In the genomic region with DNA sequence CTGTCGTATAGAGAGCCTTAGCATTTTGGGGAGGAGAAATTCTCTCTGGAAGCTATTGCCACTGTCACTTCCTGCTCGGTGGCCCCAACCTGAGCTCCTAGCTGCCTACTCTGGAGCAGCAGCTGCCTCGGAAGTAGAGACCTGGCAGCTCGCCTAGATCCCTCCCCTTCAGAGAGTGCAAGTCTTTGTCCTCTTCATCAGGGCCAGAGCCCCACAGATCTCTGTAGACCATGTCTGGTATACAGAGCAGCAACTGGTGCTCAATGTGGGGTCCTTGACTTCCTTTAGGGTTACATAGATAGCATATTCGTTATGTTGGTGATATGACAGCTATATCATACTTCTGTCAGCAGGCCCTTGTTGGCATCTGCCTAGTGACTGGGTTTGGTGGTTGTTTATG, we compare ENCODE assay signal across 18 mouse cellular contexts. TPM values are rescaled to one million over a fixed set of nuclear protein-coding genes. Genes with fewer than 3 reads are reported as not detected.
A peak's percentile ranks its signal among the peaks of the same experiment; 100 is the strongest.
DNase-seq lines count a peak whose midpoint lies in the region; ATAC-seq and TF ChIP-seq lines count a peak whose summit lies in the region.
"Had no signal": no experiment of that assay in that cellular context is flagged by ENCODE, and none has a peak within 500 bp of the region (broad histone marks: within the 10 kb centered on the region; RNA-seq: fewer than 3 reads in every experiment).

No protein-coding gene starts in this region.

- H3K4me1 ChIP-seq in forebrain, postnatal 0 days (ENCODE audit: insufficient read depth): no peaks in the 10 kb centered on the region
- peaks cover 5% of the 10 kb centered on the region; the same call in 1 of the 2 replicates for H3K4me1 ChIP-seq in forebrain, embryonic 10.5 days
- H3K4me1 ChIP-seq in neural tube, embryonic 12.5 days: no peaks in the 10 kb centered on the region
- H3K4me1 ChIP-seq in neural tube, embryonic 15.5 days: no peaks in the 10 kb centered on the region
- H3K4me1 ChIP-seq in cerebellum, adult 2 months (ENCODE audit: control insufficient read depth, insufficient read depth, low read length): peaks cover 31% of the 10 kb centered on the region
- H3K4me1 ChIP-seq: embryonic facial prominence, embryonic 15.5 days; forebrain, embryonic 13.5 days; midbrain, embryonic 15.5 days had no signal

- no peak for TF ChIP-seq POLR2A in cerebellum, adult 2 months (IDR thresholded peaks at IDR 0.05; ENCODE audit: borderline replicate concordance, insufficient read depth, low read length)

- H3K9ac ChIP-seq in forebrain, postnatal 0 days: no peak overlapping the region
- H3K9ac ChIP-seq in neural tube, embryonic 12.5 days: no peak overlapping the region
- no peak overlapping the region for H3K9ac ChIP-seq in neural tube, embryonic 15.5 days (replicated peaks)
- H3K9ac ChIP-seq: embryonic facial prominence, embryonic 15.5 days; forebrain, embryonic 13.5 days; midbrain, embryonic 15.5 days; neural tube, embryonic 13.5 days had no signal

- no peak overlapping the region for H3K4me2 ChIP-seq in forebrain, postnatal 0 days (ENCODE audit: low read depth)
- no peak overlapping the region for H3K4me2 ChIP-seq in neural tube, embryonic 12.5 days (replicated peaks)
- H3K4me2 ChIP-seq in neural tube, embryonic 15.5 days: no peak overlapping the region
- H3K4me2 ChIP-seq: embryonic facial prominence, embryonic 15.5 days; forebrain, embryonic 13.5 days; liver, embryonic 11.5 days; midbrain, embryonic 15.5 days; neural tube, embryonic 13.5 days had no signal

- ATAC-seq in forebrain, postnatal 0 days: peak; percentile 36; the same call in 1 of the 2 replicates
- ATAC-seq in neural tube, embryonic 12.5 days (ENCODE audit: low FRiP score, low read depth): 0 out of 2 replicates have a peak, but pooled peaks have one; percentile 25
- no peak for ATAC-seq in neural tube, embryonic 15.5 days (ENCODE audit: low FRiP score)
- ATAC-seq in megakaryocyte-erythroid progenitor cell, adult 5-6 weeks (replicated peaks; ENCODE audit: low FRiP score, low TSS enrichment, poor library complexity, severe bottlenecking): no peak
- ATAC-seq: forebrain, embryonic 13.5 days; midbrain, embryonic 15.5 days had no signal

- no peaks in the 10 kb centered on the region for H3K36me3 ChIP-seq in forebrain, postnatal 0 days (ENCODE audit: insufficient read depth)
- H3K36me3 ChIP-seq in forebrain, embryonic 10.5 days (replicated peaks): no peaks in the 10 kb centered on the region
- no peaks in the 10 kb centered on the region for H3K36me3 ChIP-seq in neural tube, embryonic 12.5 days
- no peaks in the 10 kb centered on the region for H3K36me3 ChIP-seq in neural tube, embryonic 15.5 days
- H3K36me3 ChIP-seq: embryonic facial prominence, embryonic 15.5 days; midbrain, embryonic 15.5 days; neural tube, embryonic 13.5 days had no signal

- 55% methylated on average over 5 of the region's 5 CpGs for WGBS in forebrain, postnatal 0 days
- WGBS in forebrain, embryonic 10.5 days: 82% methylated on average over 5 of the region's 5 CpGs
- 81% methylated on average over 5 of the region's 5 CpGs for WGBS in neural tube, embryonic 12.5 days
- 59% methylated on average over 5 of the region's 5 CpGs for WGBS in neural tube, embryonic 15.5 days
- 14% methylated on average over 5 of the region's 5 CpGs for WGBS in cerebellum, adult 2 months

- H3K27me3 ChIP-seq in forebrain, postnatal 0 days (ENCODE audit: insufficient read depth, low read length): no peaks in the 10 kb centered on the region
- H3K27me3 ChIP-seq in forebrain, embryonic 10.5 days (ENCODE audit: poor library complexity, severe bottlenecking): no peaks in the 10 kb centered on the region
- no peaks in the 10 kb centered on the region for H3K27me3 ChIP-seq in neural tube, embryonic 12.5 days (replicated peaks)
- no peaks in the 10 kb centered on the region for H3K27me3 ChIP-seq in neural tube, embryonic 15.5 days (replicated peaks)
- H3K27me3 ChIP-seq in cerebellum, adult 2 months (ENCODE audit: control insufficient read depth, insufficient read depth, low read length): no peaks in the 10 kb centered on the region
- H3K27me3 ChIP-seq: embryonic facial prominence, embryonic 15.5 days; forebrain, embryonic 13.5 days; midbrain, embryonic 15.5 days; neural tube, embryonic 13.5 days had no signal

- no peak overlapping the region for H3K4me3 ChIP-seq in forebrain, postnatal 0 days (ENCODE audit: low read depth, low read length)
- H3K4me3 ChIP-seq in forebrain, embryonic 10.5 days: no peak overlapping the region
- no peak overlapping the region for H3K4me3 ChIP-seq in neural tube, embryonic 12.5 days
- H3K4me3 ChIP-seq in neural tube, embryonic 15.5 days (replicated peaks): no peak overlapping the region
- H3K4me3 ChIP-seq in cerebellum, adult 2 months (replicated peaks; ENCODE audit: insufficient read depth, low read depth, low read length): no peak overlapping the region
- H3K4me3 ChIP-seq: embryonic facial prominence, embryonic 15.5 days; forebrain, embryonic 13.5 days; gastrocnemius, adult 2 months; midbrain, embryonic 15.5 days; neural tube, embryonic 13.5 days had no signal

- DNase-seq in forebrain, postnatal 0 days: peak; percentile 9
- DNase-seq in forebrain, embryonic 10.5 days (ENCODE audit: extremely low spot score, low spot score): no peak
- peak; percentile 58 to 60 for DNase-seq in cerebellum, adult 2 months
- DNase-seq in retina, postnatal 7 days (ENCODE audit: low read depth, low spot score): peak; percentile 11
- DNase-seq in thymus, postnatal 25 days: no peak
- DNase-seq: adrenal gland, postnatal 10 days; gastrocnemius, adult 2 months; heart, adult 18-20 months; heart, postnatal 10 days; thymus, postnatal 4 days had no signal

- no peak for TF ChIP-seq CTCF in forebrain, postnatal 0 days (IDR thresholded peaks at IDR 0.05; ENCODE audit: low read depth)
- TF ChIP-seq CTCF in cerebellum, adult 2 months (IDR thresholded peaks at IDR 0.05; ENCODE audit: borderline replicate concordance, insufficient read depth, low read depth, low read length): no peak

- no peaks in the 10 kb centered on the region for H3K9me3 ChIP-seq in forebrain, postnatal 0 days (ENCODE audit: low read length)
- no peaks in the 10 kb centered on the region for H3K9me3 ChIP-seq in forebrain, embryonic 10.5 days
- no peaks in the 10 kb centered on the region for H3K9me3 ChIP-seq in neural tube, embryonic 12.5 days
- no peaks in the 10 kb centered on the region for H3K9me3 ChIP-seq in neural tube, embryonic 15.5 days (replicated peaks)
- H3K9me3 ChIP-seq: embryonic facial prominence, embryonic 15.5 days; forebrain, embryonic 13.5 days; midbrain, embryonic 15.5 days; neural tube, embryonic 13.5 days had no signal

- no peak overlapping the region for H3K27ac ChIP-seq in forebrain, postnatal 0 days (ENCODE audit: low read depth, low read length)
- H3K27ac ChIP-seq in forebrain, embryonic 10.5 days: no peak overlapping the region
- no peak overlapping the region for H3K27ac ChIP-seq in neural tube, embryonic 12.5 days
- no peak overlapping the region for H3K27ac ChIP-seq in neural tube, embryonic 15.5 days (replicated peaks)
- peak overlapping the region; percentile 76 for H3K27ac ChIP-seq in cerebellum, adult 2 months (ENCODE audit: insufficient read depth, low read length)
- H3K27ac ChIP-seq: embryonic facial prominence, embryonic 15.5 days; forebrain, embryonic 13.5 days; gastrocnemius, adult 2 months; midbrain, embryonic 15.5 days; neural tube, embryonic 13.5 days had no signal

RNA-seq across cellular contexts. Expression of gene Sptssb, which starts 41.3 kb away (rescaled TPM):
- 0.62 and 0.67 TPM in 2 replicates for total RNA-seq in forebrain, postnatal 0 days (2014; rRNA removed)
- polyA plus RNA-seq in forebrain, postnatal 0 days (2015; fragmentation: Nextera tagmentation; extraction: Ambion mirVana): 0.65 and 1.3 TPM in 2 replicates
- polyA plus RNA-seq in forebrain, embryonic 10.5 days (2016; fragmentation: Nextera tagmentation; extraction: Ambion mirVana): not detected in 2 replicates
- polyA plus RNA-seq in neural tube, embryonic 12.5 days (2016; fragmentation: Nextera tagmentation; extraction: Ambion mirVana): 0.54 and 0.58 TPM in 2 replicates
- polyA plus RNA-seq in neural tube, embryonic 15.5 days (2015; fragmentation: Nextera tagmentation; extraction: Ambion mirVana): 1.8 and 12.7 TPM in 2 replicates
- 31.7 and 36.1 TPM in 2 replicates for polyA plus RNA-seq in cerebellum, adult 2 months (2012; rRNA removed)
- not detected in 2 replicates for total RNA-seq in megakaryocyte-erythroid progenitor cell, adult 5-6 weeks (2014; fragmentation: Nextera tagmentation)
- total RNA-seq in megakaryocyte-erythroid progenitor cell, adult 5-6 weeks (2017): not detected in 2 replicates
- total RNA-seq: adrenal gland, postnatal 10 days; gastrocnemius, adult 2 months; heart, adult 18-20 months; heart, postnatal 10 days had no signal
- polyA plus RNA-seq: forebrain, embryonic 13.5 days had no signal

Comparison
In these comparisons a context has a peak if more than half of its experiments do, and no peak if none do; other contexts are left out.
1. ATAC-seq: peak in forebrain, postnatal 0 days (single experiment) and neural tube, embryonic 12.5 days (single experiment); none in neural tube, embryonic 15.5 days (single experiment) and megakaryocyte-erythroid progenitor cell, adult 5-6 weeks (single experiment).
2. DNase-seq: peak in forebrain, postnatal 0 days (single experiment), cerebellum, adult 2 months (2 of 2) and retina, postnatal 7 days (single experiment); none in forebrain, embryonic 10.5 days (single experiment) and thymus, postnatal 25 days (single experiment).